Mouse (Mus musculus): ENCODE data around the gene Krtap10-10.
A peak's percentile ranks its signal among the peaks of the same experiment; 100 is the strongest.
"Not testable (repeated sequence)": the region's sequence is repeated elsewhere in the genome, so short reads cannot be mapped to it uniquely, and the experiment has no call there.

Gene Krtap10-10

DNA sequence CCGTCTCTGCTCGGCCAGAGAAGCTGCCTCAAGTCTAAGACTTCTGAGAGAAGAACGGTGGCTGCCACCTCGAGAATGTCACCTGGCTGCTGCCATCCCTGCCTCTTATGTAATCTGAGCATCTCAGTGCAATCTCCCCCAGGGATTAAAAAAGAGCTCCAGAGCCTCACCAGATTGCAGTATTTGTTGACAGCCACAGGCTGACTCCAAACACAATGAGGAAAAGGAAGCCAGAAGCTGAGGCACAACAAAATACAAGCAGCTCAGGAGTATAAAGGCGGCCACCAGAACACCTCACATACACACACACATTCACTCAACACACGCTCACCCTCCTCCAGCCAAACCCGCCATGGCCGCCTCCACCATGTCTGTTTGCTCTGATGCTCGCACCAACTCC, at the start of gene Krtap10-10:
Gene Krtap10-10 (plus strand): TSS at position 301 of the 400 bp plus-strand sequence.
- DNase-seq (ENCODE audit: low read depth, low spot score): no peak

GRCm38 (mm10) chr10:77787876-77788275, 47.9 kb upstream of the Krtap10-10 start, which contains the start of gene Gm7137:
Gene Gm7137, minus strand, starts transcription at chr10:77788200.
- not testable (repeated sequence) for DNase-seq (ENCODE audit: low read depth, low spot score)

- no peak for DNase-seq (ENCODE audit: low read depth, low spot score)
Measured at GRCm38 (mm10) chr10:77788621-77789020, 47.1 kb upstream of the Krtap10-10 start.

DNA sequence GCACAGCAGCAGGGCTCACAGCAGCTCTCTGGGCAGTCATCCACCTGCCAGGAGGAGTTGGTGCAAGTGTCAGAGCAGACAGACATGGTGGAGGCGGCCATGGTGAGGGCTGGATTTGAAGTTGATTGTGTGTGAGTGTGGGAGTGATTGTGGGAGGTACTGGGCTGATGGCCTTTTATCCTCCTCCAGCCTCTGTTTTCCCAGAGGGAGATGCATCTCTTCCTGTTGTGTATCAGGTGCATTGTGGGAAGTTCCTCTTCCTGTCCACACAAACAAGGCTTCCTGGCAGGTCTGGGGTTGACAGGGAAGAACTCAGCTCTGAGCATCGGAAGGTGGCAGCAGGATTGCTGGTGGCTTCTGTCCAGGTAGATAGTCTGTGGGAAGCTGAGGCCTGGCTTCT, 40.8 kb upstream of the Krtap10-10 start, which contains the start of gene Gm9639:
Gene Gm9639 (minus strand): TSS at position 101 of the 400 bp plus-strand sequence.
- no peak for DNase-seq (ENCODE audit: low read depth, low spot score)

DNA sequence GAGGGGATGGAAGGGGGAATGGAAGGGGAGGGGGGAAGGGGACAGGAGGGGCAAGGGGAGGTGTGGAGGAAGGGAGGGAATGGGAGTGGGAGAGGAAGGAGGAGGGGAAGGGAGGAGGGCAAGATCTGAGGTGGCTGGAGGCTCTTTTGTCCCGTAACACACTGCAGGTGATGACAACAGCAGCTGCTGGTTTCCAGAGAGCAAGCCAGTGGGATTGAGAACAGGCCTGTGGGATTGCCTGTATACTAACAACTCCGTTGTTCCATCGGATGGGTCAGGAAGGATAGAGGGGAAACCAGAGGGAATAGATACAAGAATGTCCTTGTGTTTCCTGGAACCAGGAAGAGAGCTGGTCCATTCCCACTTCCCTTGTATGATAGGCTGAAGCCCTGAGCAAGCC, 38.1 kb upstream of the Krtap10-10 start:
- DNase-seq (ENCODE audit: low read depth, low spot score): no peak

- DNase-seq (ENCODE audit: low read depth, low spot score): peak; percentile 16
Measured at GRCm38 (mm10) chr10:77798164-77798920, 37.4 kb upstream of the Krtap10-10 start.

- DNase-seq (ENCODE audit: low read depth, low spot score): peak; percentile 29
Measured at GRCm38 (mm10) chr10:77798921-77799508, 36.7 kb upstream of the Krtap10-10 start, which contains the start of gene Gm19668. Gene Gm19668, minus strand, starts transcription at chr10:77799133.

DNA sequence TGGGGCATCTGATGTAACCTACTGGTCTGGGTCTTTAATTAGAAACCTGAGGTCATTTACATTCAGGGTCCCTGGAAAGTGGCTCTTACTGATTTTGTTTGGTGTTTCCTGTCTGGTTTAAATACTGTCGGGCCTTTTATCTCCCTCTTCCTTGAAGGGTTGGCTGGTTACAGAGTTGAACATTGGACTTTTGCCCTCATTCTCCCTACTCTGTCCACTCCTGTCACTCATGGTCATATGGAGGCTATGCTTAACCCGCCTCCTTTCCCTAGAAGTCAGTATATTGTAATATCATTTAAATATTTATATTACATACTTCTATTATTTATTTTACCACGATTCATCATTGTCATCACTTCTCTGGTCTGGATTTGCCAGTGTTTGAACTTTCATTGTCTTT, 31.7 kb upstream of the Krtap10-10 start:
- no peak for DNase-seq (ENCODE audit: low read depth, low spot score)

DNA sequence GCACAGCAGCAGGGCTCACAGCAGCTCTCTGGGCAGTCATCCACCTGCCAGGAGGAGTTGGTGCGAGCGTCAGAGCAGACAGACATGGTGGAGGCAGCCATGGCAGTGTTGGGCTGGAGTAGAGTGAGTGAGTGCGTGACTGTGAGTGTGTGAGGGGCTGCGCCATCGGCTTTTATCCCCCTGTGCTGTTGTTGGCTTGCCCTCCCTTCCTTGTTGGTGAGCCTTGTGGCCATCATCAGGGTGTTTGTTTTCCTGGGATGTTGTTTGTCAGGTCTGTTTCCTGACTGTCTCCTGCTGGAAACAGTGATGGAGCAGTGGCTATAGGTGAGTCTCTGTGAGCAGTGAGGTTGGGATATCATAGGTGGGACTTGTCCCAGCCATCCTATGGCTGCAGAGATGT, 24.0 kb upstream of the Krtap10-10 start, which contains the start of gene Gm9507:
Gene Gm9507 (minus strand): TSS at position 101 of the 400 bp plus-strand sequence.
- no peak for DNase-seq (ENCODE audit: low read depth, low spot score)

- DNase-seq (ENCODE audit: low read depth, low spot score): no peak
Measured at GRCm38 (mm10) chr10:77814382-77814781, 21.4 kb upstream of the Krtap10-10 start, which contains the start of gene Gm2696. Gene Gm2696, plus strand, starts transcription at chr10:77814682.

GRCm38 (mm10) chr10:77815514-77815913, 20.2 kb upstream of the Krtap10-10 start:
- DNase-seq (ENCODE audit: low read depth, low spot score): peak; percentile 41

DNA sequence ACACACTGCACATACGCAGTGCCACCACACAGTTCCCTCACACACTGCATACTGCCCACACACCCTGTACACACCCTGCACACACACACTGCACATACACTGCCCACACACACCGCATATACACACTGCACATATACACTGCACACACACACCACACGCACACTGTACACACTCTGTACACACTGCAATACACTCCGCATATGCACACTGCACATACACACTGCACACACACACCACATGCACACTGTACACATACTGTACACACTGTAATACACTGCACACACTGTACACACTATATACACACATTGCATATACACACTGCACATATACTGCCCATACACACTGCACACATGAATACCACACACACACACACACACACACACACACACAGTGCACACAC, 17.2 kb upstream of the Krtap10-10 start:
- no peak for DNase-seq (ENCODE audit: low read depth, low spot score)

DNA sequence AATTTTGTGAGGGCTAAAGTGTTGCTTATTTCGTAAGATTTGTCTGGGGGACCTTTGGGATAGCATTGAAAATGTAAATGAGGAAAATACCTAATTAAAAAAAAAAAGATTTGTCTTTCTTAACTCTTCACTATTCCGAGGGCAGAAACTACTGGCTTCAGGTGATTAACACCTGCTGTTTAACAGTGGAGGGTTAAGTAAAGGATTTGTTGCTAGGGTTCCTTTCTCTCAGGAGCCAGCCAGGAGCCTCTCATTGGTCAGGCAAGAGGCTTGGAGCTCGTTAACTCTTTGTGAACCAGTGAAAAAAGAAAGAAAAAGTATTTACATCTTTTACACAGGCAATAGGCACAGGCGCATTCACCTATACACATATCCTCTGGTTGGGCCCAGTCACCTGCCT, 16.5 kb upstream of the Krtap10-10 start:
- no peak for DNase-seq (ENCODE audit: low read depth, low spot score)

DNA sequence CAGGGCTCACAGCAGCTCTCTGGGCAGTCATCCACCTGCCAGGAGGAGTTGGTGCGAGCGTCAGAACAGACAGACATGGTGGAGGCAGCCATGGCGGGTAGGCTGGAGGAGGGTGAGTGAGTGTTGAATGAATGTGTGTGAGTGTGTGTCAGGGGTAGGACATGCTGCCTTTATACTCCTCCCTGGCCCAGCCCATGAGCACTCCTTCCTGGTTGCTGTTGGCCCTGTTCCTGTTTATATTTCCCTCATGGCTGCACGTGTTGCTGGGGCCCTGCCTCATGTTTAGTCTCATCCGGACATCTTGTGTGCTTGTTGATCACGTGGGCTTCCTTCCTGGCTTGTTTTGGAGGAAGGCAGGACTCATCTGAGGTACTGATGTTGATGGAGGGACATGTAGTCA, 8.8 kb upstream of the Krtap10-10 start, which contains the start of gene Krtap10-4:
Gene Krtap10-4 (minus strand): TSS at position 145 of the 400 bp plus-strand sequence.
- no peak for DNase-seq (ENCODE audit: low read depth, low spot score)

DNA sequence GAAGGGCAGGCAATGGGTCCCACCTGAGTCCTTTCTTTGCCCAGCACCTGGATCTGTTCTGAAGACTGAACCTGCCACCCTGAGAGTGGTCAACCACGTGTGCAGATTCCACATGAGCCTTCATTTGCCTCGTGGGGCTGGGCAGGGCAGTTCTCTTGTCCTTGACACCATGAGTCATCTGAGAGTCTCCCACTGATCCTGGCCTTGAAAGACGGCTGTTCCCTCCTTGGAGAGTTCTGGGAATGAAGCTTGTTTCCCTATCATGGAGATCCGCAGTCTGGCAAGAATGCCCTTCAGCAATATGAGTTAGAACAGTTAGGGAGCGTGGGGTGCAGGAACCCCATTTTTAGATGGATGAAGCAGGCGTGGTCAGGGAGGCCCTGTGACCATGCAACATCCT, 3.3 kb downstream of the Krtap10-10 start:
- no peak for DNase-seq (ENCODE audit: low read depth, low spot score)

- no peak for DNase-seq (ENCODE audit: low read depth, low spot score)
Measured at GRCm38 (mm10) chr10:77846503-77846902, 10.8 kb downstream of the Krtap10-10 start, which contains the start of gene Gm36176. Gene Gm36176, plus strand, starts transcription at chr10:77846803.

DNA sequence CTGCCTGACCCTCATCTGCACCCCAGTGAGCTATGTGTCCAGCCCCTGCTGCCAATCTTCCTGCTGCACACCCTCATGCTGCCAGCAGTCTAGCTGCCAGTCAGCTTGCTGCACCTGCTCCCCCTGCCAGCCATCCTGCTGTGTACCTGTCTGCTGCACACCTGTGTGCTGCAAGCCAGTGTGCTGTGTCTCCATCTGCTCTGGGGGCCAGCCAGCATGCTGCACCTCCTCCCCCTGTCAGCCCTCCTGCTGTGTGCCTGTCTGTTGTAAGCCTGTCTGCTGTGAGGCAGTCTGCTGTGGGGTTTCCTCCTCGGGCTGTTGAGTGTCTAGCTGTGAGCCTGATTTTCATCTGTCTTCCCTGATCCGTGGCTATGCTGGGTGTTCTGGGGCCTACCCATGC, 11.2 kb downstream of the Krtap10-10 start:
- DNase-seq (ENCODE audit: low read depth, low spot score): no peak

DNA sequence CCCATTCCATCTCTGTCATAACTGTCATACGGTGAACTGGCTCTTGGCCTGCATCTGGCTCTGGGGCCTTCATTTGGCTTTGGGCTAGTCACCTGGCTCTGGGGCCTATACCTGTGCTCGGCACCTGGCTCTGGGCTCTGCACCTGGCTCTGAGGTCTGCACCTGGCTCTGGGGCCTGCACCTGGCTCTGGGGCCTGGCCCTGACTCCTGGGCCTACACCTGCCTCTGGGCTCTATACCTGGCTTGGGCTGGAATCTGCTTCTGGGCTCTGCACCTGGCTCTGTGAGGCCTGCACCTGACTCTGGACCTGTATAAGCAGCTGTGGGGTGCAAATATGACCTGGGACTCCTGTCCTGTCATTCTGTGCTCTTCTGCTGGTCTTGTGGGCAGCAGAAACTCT, 11.8 kb downstream of the Krtap10-10 start:
- no peak for DNase-seq (ENCODE audit: low read depth, low spot score)

DNA sequence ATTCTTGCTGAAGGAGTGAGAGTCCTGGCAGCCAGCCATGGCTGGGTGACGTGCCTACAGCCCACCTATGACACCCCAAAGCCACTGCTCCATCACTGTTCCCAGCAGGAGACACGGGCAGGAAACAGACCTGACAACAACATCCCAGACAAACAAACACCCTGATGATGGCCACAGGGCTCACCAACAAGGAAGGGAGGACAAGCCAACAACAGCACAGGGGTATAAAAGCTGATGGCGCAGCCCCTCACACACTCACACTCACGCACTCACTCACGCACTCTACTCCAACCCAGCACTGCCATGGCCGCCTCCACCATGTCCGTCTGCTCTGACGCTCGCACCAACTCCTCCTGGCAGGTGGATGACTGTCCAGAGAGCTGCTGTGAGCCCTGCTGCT, 16.8 kb downstream of the Krtap10-10 start, which contains the start of gene Gm10318:
Gene Gm10318 (plus strand): TSS at position 301 of the 400 bp plus-strand sequence.
- no peak for DNase-seq (ENCODE audit: low read depth, low spot score)

GRCm38 (mm10) chr10:77861675-77862074, 25.9 kb downstream of the Krtap10-10 start, which contains the start of gene Gm3285:
Gene Gm3285, plus strand, starts transcription at chr10:77861975.
- no peak for DNase-seq (ENCODE audit: low read depth, low spot score)

- DNase-seq (ENCODE audit: low read depth, low spot score): peak; percentile 74
Measured at GRCm38 (mm10) chr10:77864067-77864761, 28.5 kb downstream of the Krtap10-10 start.

GRCm38 (mm10) chr10:77864762-77865143, 29.0 kb downstream of the Krtap10-10 start:
- DNase-seq (ENCODE audit: low read depth, low spot score): peak; percentile 12
